Mouse (Mus musculus) frontal cortex, adult 2 months (tissue): Measurements from ENCODE around the gene Arhgef12. TPM values are rescaled to one million over a fixed set of nuclear protein-coding genes. Genes with fewer than 3 reads are reported as not detected.
"Not testable (repeated sequence)": the region's sequence is repeated elsewhere in the genome, so short reads cannot be mapped to it uniquely, and the experiment has no call there.

ENCODE experiments used
- DNase-seq, 2 experiments: peaks; one replicate each; pipeline ENCODE4 v3.0.0; 2022; ENCODE audit warnings: low spot score in 1 of 2; ENCODE audit errors: extremely low spot score in 1 of 2
- polyA plus RNA-seq: library from polyadenylated mRNA; depleted of rRNA; stranded (reverse); fragments of >200 nt; gene quantifications from 2 replicates; pipeline ENCODE4 v1.2.3, GENCODE M21; 2012; rRNA removed

Arhgef12 gene
- polyA plus RNA-seq = 63.2 and 67.2 TPM in 2 replicates

DNA sequence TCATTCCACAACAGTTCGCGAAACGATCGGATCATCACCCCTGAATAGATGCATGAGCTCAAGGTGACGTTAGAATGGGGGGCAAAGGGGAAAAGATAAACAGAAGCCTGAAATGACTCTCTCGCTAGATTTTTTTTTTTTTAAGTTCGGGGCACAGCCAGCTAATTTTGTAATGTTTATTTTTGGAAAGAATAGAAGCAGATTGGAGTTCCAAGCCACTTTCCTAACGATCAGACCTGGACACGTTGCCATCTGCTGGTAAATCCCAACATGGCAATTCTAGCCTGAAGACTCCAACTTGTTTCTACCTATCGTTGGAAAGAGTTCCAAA, at the start of gene Arhgef12:
Gene Arhgef12, minus strand, starts transcription at position 53 of the 331 bp plus-strand sequence.
- DNase-seq = peak in 1 of 2 experiments; percentile 80

DNA sequence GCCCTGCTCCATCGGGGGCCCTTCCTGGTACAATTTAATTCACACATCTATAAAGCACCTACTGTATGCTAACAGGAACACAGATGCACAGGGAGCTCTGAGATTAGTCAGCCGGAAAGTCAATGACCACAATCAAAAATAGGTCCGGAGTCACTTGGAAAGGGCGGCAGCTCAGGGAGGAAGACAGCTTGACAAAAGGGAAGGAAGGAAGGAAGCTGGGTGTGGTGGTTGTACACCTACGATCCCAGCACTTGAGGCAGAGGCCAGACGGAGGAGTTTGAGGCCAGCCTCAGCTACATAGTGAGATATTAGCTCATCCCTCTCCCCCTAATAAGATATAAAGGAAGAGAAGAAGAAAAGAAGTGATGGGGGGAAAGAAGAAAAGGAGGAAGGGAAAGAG, 48.9 kb upstream of the Arhgef12 start:
- no peak for DNase-seq

DNA sequence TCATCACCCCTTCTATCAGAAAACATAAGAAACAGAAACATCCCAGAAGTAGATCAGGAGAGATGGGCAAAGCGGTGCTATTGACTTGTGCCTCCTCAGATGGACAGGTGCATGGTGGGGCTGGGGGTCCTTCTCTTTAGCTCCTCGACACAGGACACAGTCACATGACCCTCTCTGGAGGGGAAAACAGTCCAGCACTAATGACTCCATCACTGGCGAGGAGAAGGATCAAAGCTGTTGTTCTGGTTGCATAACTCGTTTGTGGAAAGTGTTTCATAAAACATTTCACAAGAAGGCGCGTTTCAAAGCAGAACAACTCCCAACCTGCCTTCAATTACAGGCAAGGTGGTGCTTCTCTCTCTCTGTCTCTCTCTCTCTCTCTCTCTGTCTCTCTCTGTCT, 44.7 kb upstream of the Arhgef12 start:
- DNase-seq = no peak

DNA sequence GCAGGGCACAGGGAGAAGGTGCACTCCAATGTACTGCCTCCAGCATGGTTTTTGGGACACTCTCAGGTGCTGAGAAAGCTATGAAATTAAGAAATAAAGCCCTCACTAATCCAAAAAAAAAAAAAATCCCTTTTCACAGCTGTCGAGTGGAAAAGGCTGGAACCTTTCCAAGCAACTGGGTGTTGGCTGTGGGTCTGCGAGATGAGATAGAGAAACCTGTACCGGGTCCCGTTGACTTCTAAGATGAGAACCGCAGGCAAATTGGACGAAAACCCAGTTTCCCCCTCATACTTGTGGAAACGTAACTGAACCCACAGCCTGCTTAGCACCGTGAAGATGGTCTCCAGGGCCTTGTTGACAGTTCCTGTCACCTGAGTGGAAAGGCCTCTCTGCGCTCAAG, 43.9 kb upstream of the Arhgef12 start:
- no peak for DNase-seq

DNA sequence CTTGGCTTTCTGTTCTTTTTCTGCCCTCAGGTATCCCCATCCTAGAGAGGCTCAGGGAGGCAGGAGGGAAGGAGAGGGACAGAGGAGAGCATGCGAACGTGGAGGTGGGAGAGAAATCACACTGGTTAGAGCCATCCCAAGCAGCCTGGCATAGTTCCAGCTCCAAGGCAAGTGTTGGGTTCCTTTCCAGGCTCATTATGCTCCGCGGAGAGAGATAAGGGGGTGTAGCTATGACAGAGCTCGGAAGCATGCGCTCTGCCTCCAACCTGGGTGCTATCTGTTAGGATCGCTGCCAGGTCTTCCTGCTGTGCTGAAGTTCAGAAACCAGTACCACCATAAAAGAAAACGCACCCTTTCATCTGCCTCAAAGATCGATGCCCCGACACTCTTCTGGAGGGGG, 43.0 kb upstream of the Arhgef12 start:
- peak; percentile 64 to 85 for DNase-seq

DNA sequence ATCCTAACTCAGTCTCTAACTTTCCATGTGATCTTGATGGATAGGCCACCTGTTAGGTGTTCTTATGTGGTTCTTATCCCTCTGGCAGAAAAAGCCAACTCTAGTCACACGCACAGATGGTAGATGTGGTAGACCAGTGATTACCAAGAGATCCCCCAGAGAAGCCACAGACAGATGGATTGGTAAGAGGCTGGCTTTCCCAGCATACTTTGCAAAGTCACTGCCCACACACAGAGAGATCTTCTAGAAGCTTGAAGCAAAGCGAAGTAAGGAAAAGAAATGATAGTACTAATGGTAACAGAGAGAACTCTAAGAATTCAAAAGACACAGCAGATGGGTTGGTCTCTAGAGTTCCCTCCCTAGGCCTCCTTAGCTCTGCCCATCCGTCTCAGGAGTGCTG, 42.5 kb upstream of the Arhgef12 start:
- peak in 1 of 2 experiments; percentile 70 for DNase-seq

DNA sequence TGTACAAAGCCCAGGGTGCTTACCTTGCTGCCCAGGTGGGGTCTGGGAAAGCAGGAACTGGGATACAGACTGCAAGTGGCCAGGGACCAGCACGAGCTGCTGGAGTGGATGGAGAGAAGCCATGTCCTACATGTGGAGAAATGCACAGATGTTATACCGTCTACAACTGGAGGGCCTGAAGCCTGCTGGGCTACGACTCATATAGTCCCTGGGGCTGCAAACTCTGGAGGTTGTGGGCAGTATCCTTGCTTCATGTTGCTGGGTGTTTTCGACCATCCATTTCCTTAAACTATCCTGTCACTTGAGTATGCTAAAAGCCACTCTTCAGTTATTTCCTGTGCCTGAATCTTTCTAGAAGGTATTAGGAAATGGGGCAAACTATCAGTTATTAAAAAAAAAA, 38.2 kb upstream of the Arhgef12 start:
- no peak for DNase-seq

DNA sequence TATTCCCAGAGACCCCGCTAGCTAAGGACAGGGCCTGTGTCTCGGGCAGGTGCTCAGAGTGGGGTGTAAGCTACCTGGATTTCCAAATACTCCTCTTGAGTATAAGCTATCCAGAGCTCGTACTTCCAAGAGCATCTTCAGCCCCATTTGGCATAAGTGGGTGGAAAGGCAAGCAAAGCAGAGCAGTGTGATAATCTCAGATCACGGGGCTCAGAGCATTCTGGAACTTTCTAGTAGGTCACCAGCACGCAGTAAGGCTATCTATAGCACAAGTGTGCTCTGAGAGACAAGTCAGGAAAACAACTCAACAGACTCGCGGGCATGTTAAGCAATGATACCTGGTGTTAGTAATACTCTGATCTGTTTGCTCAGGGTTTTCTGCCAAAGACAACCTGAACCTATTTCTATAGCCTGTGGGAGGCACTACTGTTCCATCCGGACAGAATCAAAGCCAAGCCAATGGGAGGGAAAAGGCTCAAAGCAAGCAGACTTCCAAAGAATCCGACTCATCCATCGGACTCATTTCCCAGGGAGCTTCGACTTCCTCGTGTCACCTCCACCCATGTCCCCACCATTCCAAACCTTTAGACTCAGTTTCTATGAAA, 37.3 kb upstream of the Arhgef12 start:
- peak in 1 of 2 experiments; percentile 42 for DNase-seq

DNA sequence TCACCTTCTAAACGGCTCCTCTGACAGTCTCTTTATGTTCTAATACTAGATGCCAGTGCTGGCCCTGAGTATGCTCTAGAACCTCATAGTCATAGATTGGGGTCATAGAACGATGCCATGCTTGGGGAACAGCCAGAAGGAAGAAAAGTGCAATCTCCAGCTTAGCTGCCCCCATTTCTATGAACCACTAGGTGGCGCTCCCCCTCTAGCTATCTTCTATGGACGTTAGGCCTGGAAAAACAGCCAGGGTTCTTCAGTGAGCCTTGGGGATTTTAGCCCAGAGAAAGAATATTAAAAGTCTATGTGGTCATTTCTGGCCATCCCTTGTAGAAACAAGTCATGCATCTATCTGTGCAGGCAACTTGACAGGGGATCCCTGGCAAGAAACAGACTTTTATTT, 34.8 kb upstream of the Arhgef12 start:
- DNase-seq = peak in 1 of 2 experiments; percentile 88

DNA sequence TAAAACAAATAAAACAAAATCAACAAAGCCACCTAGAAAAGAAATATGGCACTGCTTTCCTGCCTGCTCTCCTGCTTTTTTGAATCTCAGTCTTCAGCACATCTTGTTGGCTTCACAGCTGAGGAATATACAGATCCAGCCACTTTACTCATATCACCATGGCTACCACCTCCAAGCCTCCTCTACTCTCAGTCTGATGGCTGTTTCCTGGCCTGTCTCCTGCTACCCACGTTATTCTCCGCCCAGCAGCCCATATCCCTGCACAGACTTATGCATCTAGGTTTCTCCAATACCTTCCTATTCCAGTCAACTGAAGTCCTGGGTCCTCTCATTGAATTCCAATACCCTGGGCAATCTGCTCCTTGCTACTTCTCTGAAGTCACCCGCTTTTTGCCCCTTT, 26.5 kb upstream of the Arhgef12 start:
- DNase-seq = peak; percentile 76 to 80

DNA sequence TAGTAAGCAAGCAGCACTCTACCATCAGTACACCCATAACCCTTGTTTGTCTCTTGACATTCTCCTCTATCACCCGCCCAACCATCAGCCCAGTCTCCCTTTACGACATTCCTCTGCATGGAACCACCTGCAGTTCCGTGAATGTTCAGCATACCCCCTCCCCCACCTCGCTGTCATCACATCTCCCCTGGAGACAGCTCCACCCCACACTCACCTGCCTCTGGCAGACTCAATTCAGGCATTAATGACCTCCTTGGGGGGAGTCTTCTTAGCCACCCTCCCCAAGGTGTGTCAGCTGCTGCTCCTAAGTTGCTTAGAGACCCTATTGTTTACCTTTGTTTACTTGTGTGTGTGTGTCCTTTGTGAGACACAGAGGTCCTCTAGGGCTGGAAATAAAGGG, 25.3 kb upstream of the Arhgef12 start:
- DNase-seq = no peak

DNA sequence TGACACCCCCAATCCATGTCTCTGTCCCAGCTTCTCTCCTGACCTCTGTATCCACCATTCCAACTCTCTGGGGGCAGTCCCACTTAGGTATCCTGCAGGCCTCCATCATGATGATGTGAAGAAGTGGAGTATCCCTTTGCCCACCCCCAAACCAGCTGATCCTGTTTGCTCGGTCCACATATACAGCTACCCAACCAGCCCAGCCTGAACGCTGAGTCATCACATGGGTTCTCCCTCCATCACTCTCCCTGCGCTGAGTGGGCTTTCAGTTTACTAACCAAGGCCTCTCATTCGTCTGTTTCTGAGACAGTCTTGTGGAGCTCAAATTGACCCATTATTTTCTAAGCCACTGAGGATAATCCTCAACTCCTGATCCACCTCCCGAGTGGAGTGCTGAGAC, 24.9 kb upstream of the Arhgef12 start:
- no peak for DNase-seq

DNA sequence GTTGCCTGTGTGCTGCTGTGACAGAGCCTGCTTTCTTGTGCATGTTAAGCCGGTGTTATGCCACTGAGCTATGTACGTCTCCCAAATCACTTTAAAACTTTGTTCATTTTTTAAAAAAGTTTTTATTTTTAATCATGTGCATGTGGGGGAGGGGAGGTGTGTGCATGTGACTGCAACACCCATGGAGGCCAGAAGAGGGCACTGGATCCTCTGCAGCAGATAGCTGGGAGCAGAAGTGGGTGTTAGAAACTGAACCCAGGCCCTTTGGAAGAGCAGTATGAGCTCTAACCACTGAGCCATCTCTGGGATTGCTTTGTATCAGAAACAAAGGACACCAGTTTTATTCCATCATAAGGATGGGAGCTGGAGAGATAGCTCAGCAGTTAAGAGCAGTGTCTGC, 23.6 kb upstream of the Arhgef12 start:
- no peak for DNase-seq

DNA sequence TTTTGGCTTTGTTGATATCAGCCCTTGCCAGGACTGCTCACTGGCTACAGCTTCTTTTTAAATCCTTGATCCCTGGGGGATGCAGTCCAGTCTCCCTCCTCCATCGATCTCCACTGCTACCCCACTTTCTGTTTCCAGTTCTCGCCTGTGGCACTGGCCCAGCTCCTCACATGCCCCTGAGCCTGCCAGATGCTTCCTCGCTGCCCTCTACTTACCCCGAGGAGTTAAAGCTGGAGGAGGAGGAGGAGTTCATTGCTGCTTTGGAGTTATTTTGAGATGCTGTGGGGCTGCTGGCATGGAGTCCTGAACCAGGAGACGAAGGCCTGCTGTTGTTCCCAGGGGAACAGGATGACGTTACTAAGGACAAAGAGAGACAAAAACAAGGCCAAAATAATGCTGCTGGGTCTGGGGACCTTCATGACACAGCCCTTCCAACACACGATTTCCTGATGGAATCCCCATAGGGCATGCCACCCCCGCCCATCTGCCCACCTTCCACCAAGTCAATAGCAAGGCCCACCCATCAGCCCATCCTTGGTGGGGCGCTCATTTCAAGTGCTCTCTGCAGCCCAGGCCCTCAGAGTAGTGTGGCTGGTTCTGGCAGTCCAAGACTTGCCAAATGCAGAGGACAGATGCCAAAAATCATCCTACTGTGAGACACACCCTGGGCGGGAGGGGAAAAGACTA, 20.2 kb upstream of the Arhgef12 start:
- DNase-seq = peak in 1 of 2 experiments; percentile 63

DNA sequence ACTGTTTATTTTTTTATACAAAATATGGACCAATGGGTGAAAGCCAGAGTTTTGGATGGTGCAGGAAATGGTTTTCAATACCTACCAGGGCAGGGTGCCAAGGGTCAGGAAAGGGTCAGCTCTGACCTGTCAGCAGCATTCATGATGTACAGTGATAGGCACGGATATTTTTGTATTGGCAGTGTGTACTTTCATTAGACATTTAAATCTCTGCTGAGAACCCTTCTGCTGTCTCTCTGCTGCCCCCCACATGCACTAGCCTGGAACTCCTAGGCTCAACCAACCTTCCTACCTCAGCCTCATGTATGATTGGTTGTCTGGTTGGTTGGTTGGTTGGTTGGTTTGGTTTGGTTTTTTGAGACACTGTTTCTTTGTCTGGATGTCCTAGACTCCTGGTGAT, 15.3 kb upstream of the Arhgef12 start:
- DNase-seq = no peak

DNA sequence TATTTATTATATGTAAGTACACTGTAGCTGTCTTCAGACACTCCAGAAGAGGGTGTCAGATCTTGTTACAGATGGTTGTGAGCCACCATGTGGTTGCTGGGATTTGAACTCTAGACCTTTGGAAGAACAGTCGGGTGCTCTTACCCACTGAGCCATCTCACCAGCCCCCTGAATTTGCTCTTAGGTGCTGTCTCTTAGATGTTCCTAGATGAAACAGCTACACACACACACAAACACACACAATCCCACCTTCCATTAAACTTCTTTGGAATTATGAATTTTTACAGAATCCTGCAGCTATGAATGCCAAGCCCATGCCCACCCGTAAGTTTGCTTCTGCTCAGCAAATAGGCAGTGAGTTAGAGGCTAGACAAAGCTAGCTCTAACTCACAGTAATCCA, 14.9 kb upstream of the Arhgef12 start:
- DNase-seq = not testable (repeated sequence)

DNA sequence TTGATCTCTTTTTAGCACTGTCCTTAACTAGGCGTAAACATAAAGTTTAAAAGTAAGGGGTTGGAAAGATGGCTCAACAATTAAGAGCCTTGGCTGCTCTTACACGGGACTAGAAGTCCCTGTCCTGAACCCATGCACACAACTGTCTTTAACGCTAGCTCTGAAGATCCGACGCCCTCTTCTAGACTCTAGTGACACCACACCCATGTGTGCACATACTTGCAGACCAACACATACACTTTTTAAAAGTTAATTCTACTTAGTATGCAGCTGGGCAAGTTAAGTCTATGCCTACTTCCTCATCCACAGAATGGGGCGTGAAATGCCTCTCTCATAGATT, 9.9 kb upstream of the Arhgef12 start:
- DNase-seq = no peak

DNA sequence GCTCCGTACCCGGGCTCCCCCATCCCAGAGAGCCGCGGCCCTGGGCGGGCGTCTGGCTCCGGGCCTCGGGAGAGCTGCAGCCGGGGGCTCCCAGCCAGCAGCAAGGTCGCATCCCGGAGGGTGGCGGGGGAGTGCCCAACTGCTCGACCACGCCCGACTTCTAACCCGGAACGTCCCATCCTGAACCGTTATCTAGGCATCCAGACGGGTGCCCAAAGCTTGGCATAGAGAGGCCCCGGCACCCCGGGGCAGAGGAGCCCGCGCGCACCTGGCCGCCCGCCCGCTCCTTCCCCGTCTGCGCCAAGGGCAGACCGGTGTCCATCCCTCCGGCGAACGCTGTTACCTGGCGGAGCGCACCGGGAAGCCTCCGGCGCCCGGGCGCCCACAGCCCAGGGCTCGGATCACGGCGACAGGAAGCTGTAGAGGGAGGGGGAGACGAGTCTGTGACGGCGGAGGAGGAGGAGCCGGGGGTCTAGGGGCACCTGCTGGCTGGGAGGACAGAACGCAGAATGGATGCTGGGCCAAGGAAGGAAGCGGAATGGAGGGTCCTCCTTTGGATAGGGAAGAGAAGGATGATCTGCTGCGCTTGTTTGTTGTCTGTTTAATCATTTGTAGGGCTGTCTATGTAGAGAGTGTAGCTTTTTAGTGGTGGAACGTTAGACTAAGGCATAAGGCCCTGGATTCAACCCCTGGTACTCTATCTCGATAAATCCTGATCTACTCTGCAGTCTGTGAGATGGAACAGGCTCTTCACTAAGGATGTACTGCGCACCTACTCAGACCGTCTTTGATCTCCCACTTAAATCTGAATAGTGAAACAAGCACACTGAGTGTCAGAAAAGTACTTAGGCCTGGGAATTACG, 9.3 kb upstream of the Arhgef12 start, which contains the start of gene Tmem136:
Gene Tmem136, minus strand, starts transcription at position 437 of the 863 bp plus-strand sequence.
- peak in 1 of 2 experiments; percentile 68 for DNase-seq

DNA sequence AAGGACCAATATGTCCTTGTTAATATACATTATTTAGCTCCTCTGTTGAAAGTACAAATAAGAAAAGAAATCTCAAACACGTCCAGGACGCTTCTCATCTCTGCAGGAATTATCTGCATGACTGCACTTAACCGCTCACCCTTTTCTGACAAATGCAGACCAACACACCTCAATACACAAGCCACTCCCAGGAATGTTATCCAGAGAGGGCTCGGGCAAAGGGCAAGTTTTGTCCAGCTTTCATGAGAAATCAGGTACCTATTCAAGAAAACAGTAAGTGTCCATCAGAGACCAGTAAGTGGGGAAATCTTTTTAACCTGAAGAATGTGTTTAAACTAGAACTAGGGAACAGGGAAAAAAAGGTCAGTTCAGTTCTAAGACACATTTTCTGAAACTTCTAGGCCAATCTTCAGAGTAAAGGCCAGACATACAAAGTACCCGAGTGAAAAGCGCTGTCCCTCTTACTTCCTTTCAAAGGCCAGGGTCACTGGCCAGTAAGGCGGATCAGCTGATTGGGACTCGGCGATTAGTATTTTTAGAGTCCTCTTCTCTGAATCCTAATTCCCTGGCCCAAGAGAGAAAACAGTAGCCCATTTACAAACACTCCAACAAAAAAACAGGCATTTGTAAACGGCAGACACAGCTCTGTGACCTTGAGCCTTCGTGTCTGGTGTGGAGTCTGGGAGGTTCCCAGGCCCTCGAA, 8.5 kb upstream of the Arhgef12 start:
- DNase-seq = peak in 1 of 2 experiments; percentile 38

DNA sequence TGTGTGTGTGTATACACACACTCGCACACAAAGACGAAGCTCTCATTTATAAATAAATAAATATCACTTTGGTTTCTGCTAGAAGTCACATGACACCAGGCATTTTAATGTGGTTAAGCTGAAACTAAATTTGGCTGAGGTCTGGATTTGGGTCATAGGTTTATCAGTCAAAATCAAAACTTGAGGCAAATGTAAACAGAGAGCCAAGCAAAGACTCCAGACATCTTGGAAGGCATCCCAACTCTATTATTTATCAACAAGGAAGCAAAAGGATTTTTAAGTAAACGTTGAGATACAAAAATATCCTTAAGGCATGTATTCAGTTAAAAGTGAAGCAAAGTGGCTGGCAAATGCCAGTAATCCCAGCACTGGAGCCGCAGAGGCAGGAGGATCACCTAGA, 7.8 kb upstream of the Arhgef12 start:
- no peak for DNase-seq
